Mouse (Mus musculus): ENCODE data around the gene Abcc1. TPM values are rescaled to one million over a fixed set of nuclear protein-coding genes. Genes with fewer than 3 reads are reported as not detected.

Abcc1 gene
- total RNA-seq, 2 experiments from 2014 or later = 17.7 to 20.4 TPM

- DNase-seq (ENCODE audit: low spot score in 2 of 2) = no peak
Measured at GRCm38 (mm10) chr16:14439081-14439480, 77.7 kb downstream of the Abcc1 start.

- no peak for DNase-seq (ENCODE audit: low spot score in 2 of 2)
Measured at GRCm38 (mm10) chr16:14439801-14440614, 78.7 kb downstream of the Abcc1 start.

GRCm38 (mm10) chr16:14444059-14444855, 82.9 kb downstream of the Abcc1 start:
- no peak for DNase-seq (ENCODE audit: low spot score in 2 of 2)

- no peak for DNase-seq (ENCODE audit: low spot score in 2 of 2)
Measured at GRCm38 (mm10) chr16:14445197-14445596, 83.8 kb downstream of the Abcc1 start.

- no peak for DNase-seq (ENCODE audit: low spot score in 2 of 2)
Measured at GRCm38 (mm10) chr16:14447366-14447765, 86.0 kb downstream of the Abcc1 start.

- no peak for DNase-seq (ENCODE audit: low spot score in 2 of 2)
Measured at GRCm38 (mm10) chr16:14448307-14448706, 86.9 kb downstream of the Abcc1 start.

- no peak for DNase-seq (ENCODE audit: low spot score in 2 of 2)
Measured at GRCm38 (mm10) chr16:14449861-14450260, 88.5 kb downstream of the Abcc1 start.

- DNase-seq (ENCODE audit: low spot score in 2 of 2) = peak in 1 of 2 experiments; percentile 29
Measured at GRCm38 (mm10) chr16:14451374-14452046, 90.2 kb downstream of the Abcc1 start.

- no peak for DNase-seq (ENCODE audit: low spot score in 2 of 2)
Measured at GRCm38 (mm10) chr16:14462535-14462934, 101.2 kb downstream of the Abcc1 start.

- no peak for DNase-seq (ENCODE audit: low spot score in 2 of 2)
Measured at GRCm38 (mm10) chr16:14465016-14465415, 103.7 kb downstream of the Abcc1 start.

GRCm38 (mm10) chr16:14468351-14468750, 107.0 kb downstream of the Abcc1 start:
- no peak for DNase-seq (ENCODE audit: low spot score in 2 of 2)

- no peak for DNase-seq (ENCODE audit: low spot score in 2 of 2)
Measured at GRCm38 (mm10) chr16:14468841-14469240, 107.5 kb downstream of the Abcc1 start.

- DNase-seq (ENCODE audit: low spot score in 2 of 2) = no peak
Measured at GRCm38 (mm10) chr16:14472171-14472570, 110.8 kb downstream of the Abcc1 start.

GRCm38 (mm10) chr16:14473686-14474085, 112.3 kb downstream of the Abcc1 start:
- DNase-seq (ENCODE audit: low spot score in 2 of 2) = no peak

GRCm38 (mm10) chr16:14475001-14475400, 113.6 kb downstream of the Abcc1 start:
- peak in 1 of 2 experiments; percentile 1 for DNase-seq (ENCODE audit: low spot score in 2 of 2)

- DNase-seq (ENCODE audit: low spot score in 2 of 2) = no peak
Measured at GRCm38 (mm10) chr16:14476056-14476455, 114.7 kb downstream of the Abcc1 start.

GRCm38 (mm10) chr16:14476701-14477400, 115.5 kb downstream of the Abcc1 start:
- DNase-seq (ENCODE audit: low spot score in 2 of 2) = no peak

- DNase-seq (ENCODE audit: low spot score in 2 of 2) = no peak
Measured at GRCm38 (mm10) chr16:14477510-14478300, 116.3 kb downstream of the Abcc1 start.

- DNase-seq (ENCODE audit: low spot score in 2 of 2) = no peak
Measured at GRCm38 (mm10) chr16:14479641-14480040, 118.3 kb downstream of the Abcc1 start.

GRCm38 (mm10) chr16:14483221-14483620, 121.9 kb downstream of the Abcc1 start:
- no peak for DNase-seq (ENCODE audit: low spot score in 2 of 2)

Data from layer of hippocampus, postnatal 10 days (tissue).